Mouse (Mus musculus) heart, postnatal 14 days (tissue): ENCODE results near the gene Ppip5k1. TPM values are rescaled to one million over a fixed set of nuclear protein-coding genes. Genes with fewer than 3 reads are reported as not detected.

Source experiments
- DNase-seq, 2 experiments: peaks; one replicate each; pipeline ENCODE4 v3.0.0; 2021 to 2022
- intact Hi-C: fragments of 180-260 bp; cut with DNase I; formaldehyde crosslinking; loops from one replicate; pipeline ENCODE4 v1.15.1; 2025
- total RNA-seq, 2 experiments: library from RNA; stranded (reverse); gene quantifications; 2 replicates each; pipeline ENCODE4 v1.2.3; 2021

The Ppip5k1 gene
- total RNA-seq, 2 experiments from 2014 or later = 27.2 to 31.4 TPM

- DNase-seq = peak; percentile 55 to 63
- intact Hi-C loops = no loop called here
These were observed 46.2 kb downstream of the Ppip5k1 start for GRCm38 (mm10) chr2:121308997-121309416.

GRCm38 (mm10) chr2:121300036-121300435, 55.2 kb downstream of the Ppip5k1 start:
- DNase-seq = no peak
- intact Hi-C loops = no loop called here

- intact Hi-C loops = no loop called here
- no peak for DNase-seq
These were observed 55.7 kb downstream of the Ppip5k1 start for GRCm38 (mm10) chr2:121299471-121299870.

- no peak for DNase-seq
- intact Hi-C loops = no loop called here
These were observed 57.1 kb downstream of the Ppip5k1 start for GRCm38 (mm10) chr2:121298131-121298530.

- intact Hi-C loops = no loop called here
- DNase-seq = no peak
These were observed 57.5 kb downstream of the Ppip5k1 start for GRCm38 (mm10) chr2:121297701-121298100.

- intact Hi-C loops = no loop called here
- DNase-seq = no peak
These were observed 58.4 kb downstream of the Ppip5k1 start for GRCm38 (mm10) chr2:121296754-121297231.

GRCm38 (mm10) chr2:121295608-121296571, 59.3 kb downstream of the Ppip5k1 start:
- DNase-seq = peak; percentile 24 to 27
- intact Hi-C loops = no loop called here

GRCm38 (mm10) chr2:121294753-121295607, 60.2 kb downstream of the Ppip5k1 start:
- intact Hi-C loops = no loop called here
- peak; percentile 60 for DNase-seq

GRCm38 (mm10) chr2:121294182-121294581, 61.0 kb downstream of the Ppip5k1 start:
- intact Hi-C loops = no loop called here
- DNase-seq = peak; percentile 65 to 68

- DNase-seq = no peak
- intact Hi-C loops = no loop called here
These were observed 62.7 kb downstream of the Ppip5k1 start for GRCm38 (mm10) chr2:121292316-121293013.

- intact Hi-C loops = no loop called here
- DNase-seq = no peak
These were observed 65.3 kb downstream of the Ppip5k1 start for GRCm38 (mm10) chr2:121289730-121290540.

GRCm38 (mm10) chr2:121288901-121289729, 66.1 kb downstream of the Ppip5k1 start, which contains the start of gene Map1a:
TSS of gene Map1a (plus strand) at chr2:121289600.
- peak; percentile 88 to 91 for DNase-seq
- intact Hi-C loops = no loop called here

- no peak for DNase-seq
- intact Hi-C loops = no loop called here
These were observed 67.3 kb downstream of the Ppip5k1 start for GRCm38 (mm10) chr2:121287850-121288249.

GRCm38 (mm10) chr2:121271928-121272516, 83.2 kb downstream of the Ppip5k1 start:
- intact Hi-C loops = loop anchor here (2.0 to 5.0 kb wide), 2 partner anchors 39 to 80 kb away; no protein-coding TSS in a partner anchor
- no peak for DNase-seq

- intact Hi-C loops = loop anchor here (2.0 to 5.0 kb wide), 2 partner anchors 39 to 81 kb away; no protein-coding TSS in a partner anchor
- DNase-seq = peak; percentile 93 to 95
These were observed 83.8 kb downstream of the Ppip5k1 start, which contains the start of gene Trp53bp1 for GRCm38 (mm10) chr2:121271236-121271927. TSS of gene Trp53bp1 (minus strand) at chr2:121271407.

- no peak for DNase-seq
- intact Hi-C loops = loop anchor here (2.0 to 5.0 kb wide), 2 partner anchors 40 to 82 kb away; no protein-coding TSS in a partner anchor
These were observed 84.5 kb downstream of the Ppip5k1 start for GRCm38 (mm10) chr2:121270521-121271235.
